Mouse (Mus musculus): Measurements from ENCODE around the gene Zpbp2. TPM values are rescaled to one million over a fixed set of nuclear protein-coding genes. Genes with fewer than 3 reads are reported as not detected.

Gene Zpbp2
- total RNA-seq (2023) = 10 to 100 TPM in 1 of 2 experiments, 1 to 10 TPM in 1; 4.8 to 12.8 TPM

GRCm38 (mm10) chr11:98550975-98551828 is at the start of gene Zpbp2:
Gene Zpbp2, plus strand, starts transcription at chr11:98551097.

GRCm38 (mm10) chr11:98545711-98546231 is 5.1 kb upstream of the Zpbp2 start, which contains the start of gene Ikzf3:
Gene Ikzf3, minus strand, starts transcription at chr11:98546031.

DNA sequence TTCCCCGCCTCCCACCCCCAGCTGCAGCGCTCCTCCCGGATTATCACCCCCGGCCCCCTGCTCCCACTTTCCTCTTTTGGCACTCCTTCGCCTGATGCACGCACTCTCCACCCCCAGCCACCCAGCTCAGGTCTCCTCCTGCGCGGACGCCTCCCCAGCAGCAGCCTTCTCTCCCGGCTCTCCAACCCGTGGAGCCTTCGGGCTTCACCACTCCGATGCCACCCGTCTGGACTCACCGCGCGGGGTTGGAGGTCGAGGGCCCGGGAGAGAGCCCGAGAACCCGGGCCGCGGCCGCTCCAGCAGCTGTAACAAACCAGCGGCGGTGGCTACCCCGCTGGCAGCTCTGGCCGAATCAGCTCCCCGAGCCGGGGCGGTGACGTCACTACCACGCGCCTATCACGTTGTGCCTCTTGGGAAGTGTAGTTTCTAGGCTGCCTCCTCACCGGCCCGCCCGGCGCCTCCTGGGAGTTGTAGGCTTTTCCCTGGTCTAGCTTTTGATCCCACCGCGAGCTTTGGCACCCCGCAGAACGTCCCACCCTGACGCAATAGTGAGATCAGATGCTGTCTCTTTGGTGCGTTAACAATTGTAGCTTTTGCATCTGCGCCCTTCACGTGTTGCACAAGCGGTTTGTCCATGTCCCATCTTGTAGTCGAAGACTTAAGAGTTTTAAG is 36.1 kb downstream of the Zpbp2 start, which contains the start of gene Ormdl3:
Gene Ormdl3, minus strand, starts transcription at position 477 of the 672 bp plus-strand sequence.

GRCm38 (mm10) chr11:98597991-98598390 is 47.1 kb downstream of the Zpbp2 start, which contains the start of gene Lrrc3c:
Gene Lrrc3c, plus strand, starts transcription at chr11:98598291.

Other genes starting within 250 kb of the Zpbp2 start
- under 1 TPM in 1 of 2 experiments, not detected in 1; 0.18 TPM for gene Neurod2, start 221.4 kb upstream of the Zpbp2 start, total RNA-seq (2023)
- gene Ppp1r1b, start 202.7 kb upstream of the Zpbp2 start, total RNA-seq (2023) = not detected
- gene Stard3, start 192.7 kb upstream of the Zpbp2 start, total RNA-seq (2023) = 10 to 100 TPM; 39.6 to 44.8 TPM
- gene Tcap, start 167.3 kb upstream of the Zpbp2 start, total RNA-seq (2023) = under 1 TPM in 1 of 2 experiments, not detected in 1; 0.62 TPM
- gene Pnmt, start 164.6 kb upstream of the Zpbp2 start, total RNA-seq (2023) = not detected
- 1 to 10 TPM; 8.0 to 9.2 TPM for gene Pgap3, start 150.6 kb upstream of the Zpbp2 start, total RNA-seq (2023)
- not detected for gene Erbb2, start 138.6 kb upstream of the Zpbp2 start, total RNA-seq (2023)
- gene Mien1, start 112.1 kb upstream of the Zpbp2 start, total RNA-seq (2023) = 10 to 100 TPM; 51.1 to 52.2 TPM
- 1 to 10 TPM in 1 of 2 experiments, under 1 TPM in 1; 0.77 to 1.1 TPM for gene Grb7, start 104.7 kb upstream of the Zpbp2 start, total RNA-seq (2023)
- 100 to 1,000 TPM; 627 to 726 TPM for gene Ikzf3, start 5.1 kb upstream of the Zpbp2 start, total RNA-seq (2023)
- 10 to 100 TPM; 19.3 to 19.6 TPM for gene Ormdl3, start 36.3 kb downstream of the Zpbp2 start, total RNA-seq (2023)
- not detected for gene Lrrc3c, start 47.2 kb downstream of the Zpbp2 start, total RNA-seq (2023)
- 10 to 100 TPM; 24.9 to 27.5 TPM for gene Gm12355, start 74.6 kb downstream of the Zpbp2 start, total RNA-seq (2023)
- not detected for gene Gsdma3, start 75.3 kb downstream of the Zpbp2 start, total RNA-seq (2023)
- gene Gsdma2, start 95.7 kb downstream of the Zpbp2 start, total RNA-seq (2023) = not detected
- gene Gsdma, start 113.3 kb downstream of the Zpbp2 start, total RNA-seq (2023) = not detected
- gene Psmd3, start 131.5 kb downstream of the Zpbp2 start, total RNA-seq (2023) = 10 to 100 TPM; 70.5 to 80.3 TPM
- gene Csf3, start 150.2 kb downstream of the Zpbp2 start, total RNA-seq (2023) = not detected
- 10 to 100 TPM; 95.9 to 99.3 TPM for gene Med24, start 178.3 kb downstream of the Zpbp2 start, total RNA-seq (2023)
- gene Thra, start 189.5 kb downstream of the Zpbp2 start, total RNA-seq (2023) = 10 to 100 TPM in 1 of 2 experiments, 1 to 10 TPM in 1; 8.1 to 10.3 TPM
- 1 to 10 TPM; 1.5 to 2.3 TPM for gene Nr1d1, start 224.2 kb downstream of the Zpbp2 start, total RNA-seq (2023)
- gene Msl1, start 244.4 kb downstream of the Zpbp2 start, total RNA-seq (2023) = 100 to 1,000 TPM; 146 to 155 TPM